Mouse (Mus musculus) cerebellum, adult 2 months (tissue): ENCODE measurements around the gene Rps27l.

ENCODE experiments used
- CTCF ChIP-seq: fragments of 200-500 bp; IDR thresholded peaks from 2 replicates; pipeline ENCODE4 v1.5.1; 2011; ENCODE audit warnings: low read depth, mild to moderate bottlenecking, control low read depth, low read length, moderate library complexity, borderline replicate concordance; ENCODE audit not compliant: insufficient read depth
- POLR2A ChIP-seq: fragments of 200-500 bp; IDR thresholded peaks from 2 replicates; pipeline ENCODE4 v1.6.1; 2011; ENCODE audit warnings: low read length, control low read depth, borderline replicate concordance; ENCODE audit not compliant: insufficient read depth

DNA sequence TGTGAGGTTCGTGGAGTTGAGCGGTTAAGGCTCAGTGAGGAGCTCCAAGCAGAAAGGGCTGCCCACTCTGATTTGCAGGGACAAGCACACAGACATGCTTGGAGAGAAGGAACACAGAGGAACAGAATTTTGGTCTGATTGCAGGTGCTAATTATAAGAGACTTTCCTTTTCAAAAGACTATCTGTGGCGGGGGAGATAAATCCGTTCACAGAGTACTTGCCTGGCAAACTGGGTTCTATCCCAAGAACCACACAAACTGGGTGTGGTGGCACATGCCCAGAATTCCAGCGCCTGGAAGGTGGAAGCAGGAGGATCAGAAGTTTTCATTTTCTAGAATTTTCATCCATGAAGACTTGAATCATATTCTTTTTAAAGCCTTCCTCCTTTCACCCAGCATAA lies 31.2 kb downstream of the Rps27l start:
- TF ChIP-seq CTCF (no peak), POLR2A (no peak)
